Mouse (Mus musculus) brain, embryonic 14.5 days (tissue): Measurements from ENCODE around the gene Cbx5.

Experiments used
- CTCF ChIP-seq: fragments of 200-500 bp; IDR thresholded peaks from 2 replicates; pipeline ENCODE4 v1.5.1; 2012; ENCODE audit warnings: inconsistent platforms, mild to moderate bottlenecking, moderate library complexity, borderline replicate concordance; ENCODE audit not compliant: insufficient read depth, insufficient read length; ENCODE audit errors: extremely low read depth
- POLR2A ChIP-seq: fragments of 200-500 bp; IDR thresholded peaks from 2 replicates; pipeline ENCODE4 v1.6.1; 2012; ENCODE audit warnings: mild to moderate bottlenecking, inconsistent platforms, borderline replicate concordance; ENCODE audit not compliant: poor library complexity, insufficient read depth, insufficient read length, severe bottlenecking; ENCODE audit errors: extremely low read depth

DNA sequence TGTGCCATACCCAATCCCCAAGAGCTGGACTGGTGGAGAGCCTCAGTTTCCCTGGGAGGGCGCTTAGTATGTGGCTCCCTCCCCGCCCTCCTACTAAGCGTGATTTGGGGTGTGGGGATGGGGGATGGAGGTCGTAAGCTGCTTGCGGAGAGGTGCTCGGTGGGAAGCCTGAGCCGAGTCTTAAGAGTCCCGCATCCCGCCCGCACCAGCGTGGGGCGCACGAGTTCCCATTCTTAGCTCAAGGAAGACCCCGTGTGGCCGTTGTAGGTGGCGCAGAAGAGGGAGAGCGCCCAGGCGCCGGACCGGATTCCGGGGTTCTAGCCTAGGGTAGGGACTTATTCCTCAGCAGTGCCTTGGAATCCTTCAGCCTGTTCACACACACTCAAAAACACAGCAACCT, 56.5 kb downstream of the Cbx5 start:
- TF ChIP-seq CTCF (peak; percentile 67), POLR2A (no peak)
